Mouse (Mus musculus) gastrocnemius, adult 18-20 months (tissue): ENCODE measurements at regions not wholly inside any gene's neighbourhood (a gene's known extent, or its start where the extent isn't known, plus 50 kb on each side); places are given as distances from the start of the nearest gene placed in this dataset.

Experiments
- DNase-seq: peaks from one replicate; pipeline ENCODE4 v3.0.0; 2021; ENCODE audit warnings: low spot score

- no peak for DNase-seq
Measured at GRCm38 (mm10) chr7:129814149-129814860, 222.6 kb downstream of the Wdr11 start.

GRCm38 (mm10) chr7:129818833-129819232 is 227.2 kb downstream of the Wdr11 start:
- DNase-seq, result no peak

- DNase-seq, result no peak
Measured at GRCm38 (mm10) chr7:129819651-129820050, 228.0 kb downstream of the Wdr11 start.

DNA sequence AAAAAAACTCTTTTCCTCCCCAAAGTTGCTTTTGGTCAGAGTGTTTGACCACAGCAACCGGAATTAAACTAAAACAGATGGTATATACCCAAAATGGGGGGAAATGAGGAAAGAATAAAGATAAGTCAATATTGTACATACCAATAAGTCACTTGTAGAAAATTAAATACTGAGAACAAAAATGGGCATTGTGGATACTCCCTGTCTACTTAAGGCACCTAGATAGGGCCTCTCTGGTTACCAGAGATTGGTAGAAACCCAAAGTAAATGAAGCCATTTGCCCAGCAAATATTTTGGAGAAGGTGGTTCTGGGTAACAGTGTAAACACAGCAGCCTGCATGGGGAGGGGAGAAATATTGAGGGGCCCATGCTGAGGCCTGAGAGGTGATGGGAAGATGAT is 237.3 kb downstream of the Wdr11 start:
- DNase-seq, result no peak

DNA sequence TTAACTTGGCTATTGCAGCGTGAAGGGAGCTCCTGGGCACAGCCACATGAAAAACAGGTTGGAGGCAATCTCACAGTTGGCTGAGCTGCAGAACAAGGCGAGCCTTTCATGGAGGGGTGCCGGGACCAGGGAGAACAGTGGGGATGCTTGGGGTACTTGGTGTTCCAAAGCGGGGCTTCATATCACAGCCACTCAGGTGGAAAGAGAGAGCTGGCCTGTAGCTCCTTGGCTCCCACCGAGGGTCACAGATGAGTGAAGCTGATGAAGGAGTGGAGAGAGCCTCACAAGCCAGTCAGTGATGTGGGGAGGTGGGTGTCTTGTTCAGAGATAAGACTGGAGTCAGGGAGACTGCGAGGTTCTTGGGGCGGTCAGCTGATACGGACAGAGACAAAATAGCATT is 241.2 kb downstream of the Wdr11 start:
- DNase-seq, result no peak

DNA sequence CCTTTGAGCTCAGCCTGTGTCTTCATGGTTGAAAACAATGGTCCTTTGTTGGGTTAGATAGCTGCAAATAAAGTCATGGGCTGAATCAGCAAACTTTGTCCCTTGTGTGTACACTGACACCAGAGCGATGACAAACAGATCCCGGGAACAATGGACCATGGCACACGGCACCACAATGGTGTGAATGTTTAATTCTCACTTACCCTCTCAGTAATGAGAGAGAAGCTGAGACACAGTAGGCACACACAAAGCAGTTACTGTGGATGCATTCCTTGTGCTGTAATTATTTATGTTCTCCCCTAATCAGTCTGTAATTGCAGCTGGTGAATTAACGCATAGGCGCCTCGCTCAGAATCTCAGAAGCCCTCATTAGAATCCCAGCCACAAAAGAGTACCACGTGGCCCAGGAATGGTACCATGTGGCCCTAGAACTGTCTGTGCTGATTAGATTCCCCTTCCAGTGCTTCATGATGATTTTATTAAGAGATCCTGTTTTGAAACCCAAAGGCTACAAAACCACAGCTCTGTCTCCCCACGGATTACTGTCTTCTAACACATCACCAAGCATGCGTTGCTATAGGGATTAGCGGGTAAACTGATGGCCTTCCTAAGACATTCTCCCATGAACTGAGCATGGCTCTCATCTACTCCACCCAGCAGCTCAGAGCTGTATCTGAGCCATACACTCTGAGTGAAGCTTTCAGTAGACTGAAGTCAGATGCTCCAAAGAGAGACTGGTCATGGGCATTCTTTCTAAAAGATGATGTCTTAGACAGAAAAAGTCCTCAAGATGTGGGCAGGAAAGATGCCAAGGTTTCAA is 250.8 kb downstream of the Wdr11 start:
- DNase-seq, result no peak

DNA sequence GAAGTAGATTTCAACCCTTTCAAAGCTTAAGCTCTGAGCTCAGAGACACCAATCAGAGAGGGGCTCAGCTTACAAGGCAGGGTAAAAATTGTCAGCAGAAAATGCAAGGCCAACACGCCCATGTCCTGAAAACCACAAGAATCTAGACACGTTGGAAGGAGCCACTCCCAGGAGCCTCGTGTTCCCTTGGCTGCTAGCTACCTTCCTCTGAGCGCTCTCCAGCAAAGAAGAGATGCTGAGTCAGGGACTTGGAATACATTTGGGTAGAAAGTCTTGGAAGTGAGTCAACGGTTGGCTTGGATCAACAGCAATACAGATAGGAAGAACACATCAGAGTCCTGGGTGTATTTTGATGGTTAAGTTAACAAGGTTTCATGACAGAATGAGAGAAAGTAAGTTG is 255.5 kb downstream of the Wdr11 start:
- DNase-seq, result peak; percentile 40

DNA sequence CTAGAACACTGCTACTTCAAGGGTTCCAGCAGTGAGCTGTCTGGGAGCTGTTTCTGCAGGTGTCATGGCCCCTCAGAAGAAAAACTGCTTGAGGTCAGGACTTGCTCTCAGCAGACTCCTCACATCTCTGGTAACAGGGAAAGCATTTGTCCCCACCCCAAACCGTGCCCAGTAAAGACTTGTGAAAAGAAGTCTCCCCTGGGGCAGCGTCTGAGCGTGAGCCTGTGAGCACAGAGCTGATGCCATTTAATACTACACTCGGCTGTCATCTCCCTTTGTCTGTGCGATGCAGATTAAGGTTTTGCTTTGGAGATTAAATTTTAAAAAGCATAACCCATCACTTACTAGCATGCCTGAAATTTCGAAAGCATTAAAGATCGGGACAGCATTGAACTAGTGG is 261.9 kb downstream of the Wdr11 start:
- no peak for DNase-seq

DNA sequence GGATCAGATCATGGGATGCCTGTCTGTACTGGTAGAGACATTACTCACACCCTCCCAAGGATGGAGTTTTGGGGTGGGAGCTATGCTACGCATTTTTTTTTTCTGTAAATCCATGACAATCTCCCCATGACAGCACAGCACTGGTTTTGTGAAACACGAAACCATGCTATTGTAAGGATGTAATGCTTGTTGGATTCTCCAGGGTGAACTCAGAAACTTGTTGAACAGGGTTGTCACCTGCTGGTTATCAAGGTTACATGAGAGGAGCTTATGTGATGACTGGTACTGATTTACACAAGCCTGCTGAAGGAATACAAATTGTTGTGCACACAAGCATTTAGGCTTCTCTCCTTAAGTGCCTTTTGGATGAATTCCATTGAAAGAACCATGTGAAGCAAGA is 263.3 kb downstream of the Wdr11 start:
- no peak for DNase-seq

- DNase-seq, result no peak
Measured at GRCm38 (mm10) chr7:129862966-129863365, 271.3 kb downstream of the Wdr11 start.

DNA sequence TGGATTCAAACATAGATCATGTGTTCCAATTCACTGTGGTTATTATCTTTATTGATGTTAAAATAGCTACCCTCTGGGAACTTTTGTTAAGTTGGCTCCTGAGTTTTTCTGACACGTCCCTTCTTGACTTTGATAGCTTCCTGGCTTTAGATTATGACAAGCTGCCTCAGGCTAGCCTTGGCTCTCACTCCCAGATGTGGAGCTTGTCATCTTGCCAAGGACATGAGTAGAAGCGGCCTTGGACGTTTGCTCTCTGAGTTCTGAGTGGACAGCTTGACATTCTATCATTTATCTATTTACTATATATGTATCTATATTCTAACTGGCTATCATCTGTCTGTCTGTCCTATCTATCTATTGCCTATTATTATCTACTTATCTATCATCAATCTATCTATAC is 273.9 kb downstream of the Wdr11 start:
- no peak for DNase-seq

DNA sequence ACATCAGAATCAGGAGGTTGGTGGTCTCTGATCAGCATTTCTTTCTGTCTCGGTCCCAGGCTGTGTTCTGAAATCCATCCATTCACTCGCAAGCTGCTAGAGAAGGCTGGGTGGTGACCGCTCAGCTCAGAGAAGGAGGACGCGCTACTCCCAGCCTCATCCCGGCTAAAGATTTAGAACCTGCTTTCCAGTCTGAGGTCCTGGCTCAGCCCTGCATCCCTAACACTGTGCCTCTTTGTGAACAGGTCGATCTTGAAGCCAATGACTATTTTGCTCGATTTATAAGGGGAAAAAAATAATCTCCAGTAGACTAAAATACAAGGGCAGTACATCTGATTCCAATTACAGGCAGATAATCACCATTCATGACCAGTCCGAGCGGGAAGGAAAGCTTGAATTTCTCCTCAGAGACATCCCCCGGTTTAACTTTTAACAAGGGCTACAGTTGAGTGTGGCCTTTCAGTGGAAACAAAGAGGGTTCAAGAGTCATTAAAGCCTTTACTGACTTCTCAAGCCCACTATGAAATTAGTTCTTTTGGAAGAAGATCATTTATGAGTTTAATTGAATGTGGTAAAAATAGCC is 280.6 kb downstream of the Wdr11 start:
- DNase-seq, result no peak

DNA sequence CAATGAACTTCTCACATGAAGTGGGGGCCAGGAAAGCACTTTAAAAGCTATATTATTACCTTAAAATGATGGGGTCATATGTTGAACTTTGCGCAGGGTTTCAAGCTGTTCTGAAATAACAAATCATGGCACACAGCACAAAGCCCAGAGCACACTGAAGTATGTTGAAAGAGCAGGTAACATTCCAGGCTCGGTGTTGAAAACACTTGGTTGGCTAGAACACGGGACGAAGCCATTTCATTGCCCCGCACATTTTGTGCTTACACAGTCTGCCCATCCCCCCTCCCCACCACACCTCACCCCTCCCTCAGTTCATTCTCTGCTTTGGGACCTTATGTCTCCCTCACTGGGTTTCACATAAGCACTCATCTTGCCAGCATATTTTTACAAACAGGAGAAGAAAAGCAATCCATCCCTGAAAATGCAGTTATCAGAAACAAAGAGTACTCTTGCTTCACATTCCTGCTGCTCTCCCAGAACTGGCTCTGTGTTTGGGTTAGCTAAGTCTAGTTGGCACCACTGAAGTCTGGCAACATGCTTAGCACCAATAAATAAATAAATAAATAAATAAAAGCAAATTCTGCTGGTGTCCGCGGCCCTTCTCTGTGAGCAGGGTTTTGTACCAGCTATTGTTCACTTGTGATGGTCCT is 284.7 kb downstream of the Wdr11 start:
- DNase-seq, result no peak

DNA sequence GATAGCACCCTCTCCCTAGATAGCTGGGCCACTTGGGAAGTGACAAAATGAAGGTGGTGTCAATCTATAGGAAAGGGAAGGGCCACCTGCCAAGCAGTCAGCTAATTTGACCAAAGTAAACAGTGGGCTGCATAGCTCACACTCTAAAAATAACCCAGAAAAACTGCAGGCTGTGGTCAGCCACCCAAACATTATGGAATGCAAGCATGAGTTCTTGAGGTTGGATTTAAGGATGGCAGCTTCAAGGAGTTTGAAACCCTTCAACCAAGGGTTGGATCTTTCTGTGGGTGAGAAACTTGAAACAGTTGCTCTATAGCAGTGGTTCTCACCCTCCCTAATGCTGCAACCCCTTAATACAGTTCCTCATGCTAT is 285.2 kb downstream of the Wdr11 start:
- DNase-seq, result no peak

DNA sequence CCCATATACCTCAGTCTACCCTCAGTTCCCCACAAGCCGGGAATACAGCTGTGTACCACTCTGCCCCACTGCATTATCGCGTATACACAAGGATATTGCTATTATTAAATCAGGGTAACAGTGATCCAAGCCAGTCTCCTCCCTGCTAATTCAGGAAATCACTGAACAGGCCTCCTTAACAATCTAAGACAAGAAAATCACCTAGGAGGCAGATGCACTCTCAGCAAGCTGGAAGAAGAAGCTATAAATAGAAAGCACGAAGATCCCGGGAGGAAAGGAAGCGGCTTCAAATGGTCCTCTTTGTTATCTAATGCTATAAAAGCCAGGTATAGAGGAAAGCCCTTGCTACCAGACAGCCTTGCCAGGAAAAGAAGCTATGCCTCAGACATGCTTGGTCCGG is 304.6 kb downstream of the Wdr11 start:
- no peak for DNase-seq

DNA sequence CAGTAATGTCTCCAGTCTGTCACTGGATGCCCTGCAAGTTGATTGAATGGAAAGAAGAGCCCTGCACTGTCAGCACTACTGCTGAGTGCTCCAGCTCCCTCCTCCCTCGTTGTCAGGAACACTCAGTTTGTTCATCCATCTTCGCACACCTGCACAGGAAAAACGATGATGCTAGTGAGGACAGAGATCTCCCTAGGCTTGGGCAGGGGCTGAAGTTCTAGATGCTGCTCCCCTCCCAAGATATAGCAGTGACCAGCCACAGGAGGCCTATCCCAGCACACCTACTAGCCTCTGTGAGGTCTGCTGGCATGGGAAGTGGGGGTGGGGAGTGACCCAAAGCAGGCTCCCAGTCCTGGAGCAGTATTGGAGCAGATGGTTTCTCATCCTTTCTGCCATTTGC is 305.8 kb downstream of the Wdr11 start:
- no peak for DNase-seq

DNA sequence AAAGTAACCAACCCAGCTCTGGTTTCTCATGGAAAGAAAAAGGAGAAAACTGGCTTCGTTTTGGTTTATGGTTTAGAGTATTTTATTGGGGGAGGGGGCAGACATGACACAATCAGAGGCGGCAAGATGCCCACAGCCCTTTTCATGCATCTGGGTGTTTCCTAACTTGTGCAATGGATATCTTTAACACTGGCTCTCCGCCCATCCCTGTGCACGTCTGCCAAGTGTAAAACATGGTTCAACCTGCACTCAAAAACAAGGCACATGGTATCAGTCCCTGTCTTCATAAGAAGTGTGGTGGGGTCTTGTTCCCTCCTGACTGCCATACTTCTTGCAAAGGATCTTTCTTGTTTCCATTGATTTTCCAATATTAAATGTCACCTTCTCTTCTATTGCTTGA is 310.6 kb downstream of the Wdr11 start:
- no peak for DNase-seq

DNA sequence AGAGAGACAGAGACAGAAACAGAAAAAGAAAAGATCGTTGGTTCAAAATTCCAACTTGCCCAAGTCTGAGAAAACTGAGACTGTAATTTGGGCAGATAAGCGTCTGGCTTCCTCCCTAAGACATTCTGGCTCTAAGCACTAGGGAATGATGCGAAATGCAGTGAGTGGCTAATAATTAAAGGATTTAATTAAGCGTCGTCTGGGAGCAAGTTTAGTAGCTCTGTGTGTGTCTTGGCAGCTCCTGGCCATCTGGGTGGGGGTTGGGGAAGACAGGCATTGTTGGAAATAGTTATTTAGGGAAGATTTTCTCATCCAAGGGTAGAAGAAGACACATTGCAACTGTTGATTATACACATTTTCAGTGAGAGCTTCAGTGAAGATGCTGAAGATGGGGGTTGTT is 311.5 kb downstream of the Wdr11 start:
- DNase-seq, result no peak

GRCm38 (mm10) chr7:129906131-129906530 is 314.5 kb downstream of the Wdr11 start:
- DNase-seq, result no peak

GRCm38 (mm10) chr7:129908826-129909225 is 317.2 kb downstream of the Wdr11 start:
- no peak for DNase-seq

DNA sequence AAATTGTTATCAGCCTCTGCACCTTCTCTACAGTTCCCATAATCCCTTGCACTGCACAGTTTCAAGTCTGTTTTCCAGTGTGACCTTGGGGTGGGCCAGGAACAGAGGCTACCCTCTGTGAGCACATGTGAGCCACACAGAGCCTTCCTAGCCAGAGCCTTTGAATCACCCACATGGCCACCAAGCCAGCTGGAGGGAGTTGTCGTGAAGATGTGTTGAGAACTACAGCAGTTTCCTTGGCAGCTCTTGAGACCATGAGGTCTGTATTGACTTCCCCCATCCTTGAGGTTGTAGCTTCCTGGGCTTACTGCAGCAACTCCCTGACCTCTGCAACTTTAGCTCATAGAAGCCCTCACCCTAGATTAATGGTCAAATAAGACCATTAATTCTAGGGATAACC is 318.1 kb downstream of the Wdr11 start:
- no peak for DNase-seq

GRCm38 (mm10) chr7:129910826-129911225 is 319.2 kb downstream of the Wdr11 start:
- no peak for DNase-seq
